In the genomic region with DNA sequence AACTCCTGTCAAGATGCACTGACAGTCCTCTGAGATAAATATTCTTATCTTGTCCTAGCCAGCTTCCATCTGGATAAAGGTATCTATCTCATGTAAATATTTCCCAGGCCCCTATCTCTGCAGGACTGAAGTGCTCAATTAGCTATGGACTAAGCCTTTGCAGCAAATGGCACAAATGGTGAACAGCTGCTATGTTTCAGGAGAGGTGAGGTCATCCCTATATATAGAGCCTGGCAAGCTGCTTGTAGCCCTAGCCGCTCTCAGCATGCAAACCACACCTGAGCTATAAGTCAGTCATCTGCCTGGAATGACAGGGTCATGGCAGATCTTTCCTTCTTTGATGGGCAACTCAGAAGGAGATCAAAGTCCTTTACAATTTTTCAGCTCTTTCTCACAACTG, we compare ENCODE assay signal across 9 mouse cellular contexts.
DNase-seq lines count a peak whose midpoint lies in the region; ATAC-seq and TF ChIP-seq lines count a peak whose summit lies in the region.
"Had no signal": no experiment of that assay in that cellular context is flagged by ENCODE, and none has a peak within 500 bp of the region (broad histone marks: within the 10 kb centered on the region; RNA-seq: fewer than 3 reads in every experiment).

No protein-coding gene starts in this region.

- 6% methylated on average over 1 of the region's 1 CpGs for WGBS in heart, postnatal 0 days
- 67% methylated on average over 1 of the region's 1 CpGs for WGBS in midbrain, embryonic 12.5 days

- TF ChIP-seq CTCF in heart, postnatal 0 days (IDR thresholded peaks at IDR 0.05; ENCODE audit: low read depth) = no peak

- H3K36me3 ChIP-seq in heart, postnatal 0 days (replicated peaks; ENCODE audit: control insufficient read depth, insufficient read depth, low read length) = no peaks in the 10 kb centered on the region
- no peaks in the 10 kb centered on the region for H3K36me3 ChIP-seq in midbrain, embryonic 12.5 days
- H3K36me3 ChIP-seq: liver, embryonic 15.5 days had no signal

- no peak overlapping the region for H3K4me2 ChIP-seq in heart, postnatal 0 days (ENCODE audit: low read depth, low read length)
- no peak overlapping the region for H3K4me2 ChIP-seq in midbrain, embryonic 12.5 days (replicated peaks)
- H3K4me2 ChIP-seq: liver, embryonic 15.5 days had no signal

- H3K4me3 ChIP-seq in heart, postnatal 0 days (ENCODE audit: low read depth, low read length) = no peak overlapping the region
- no peak overlapping the region for H3K4me3 ChIP-seq in midbrain, embryonic 12.5 days
- H3K4me3 ChIP-seq: liver, embryonic 15.5 days had no signal

- no peaks in the 10 kb centered on the region for H3K27me3 ChIP-seq in heart, postnatal 0 days (ENCODE audit: control insufficient read depth, insufficient read depth, low read length)
- no peaks in the 10 kb centered on the region for H3K27me3 ChIP-seq in midbrain, embryonic 12.5 days
- H3K27me3 ChIP-seq: liver, embryonic 15.5 days had no signal

- no peak for TF ChIP-seq EP300 in heart, postnatal 0 days (IDR thresholded peaks at IDR 0.05; ENCODE audit: low read depth)

- peak; percentile 83 for ATAC-seq in heart, postnatal 0 days (ENCODE audit: insufficient read depth, low read depth)
- peak; percentile 60; the same call in 1 of the 2 replicates for ATAC-seq in midbrain, embryonic 12.5 days (ENCODE audit: low FRiP score, low read depth)

- no peak overlapping the region for H3K27ac ChIP-seq in heart, postnatal 0 days (ENCODE audit: low read depth)
- no peak overlapping the region for H3K27ac ChIP-seq in midbrain, embryonic 12.5 days (replicated peaks)
- H3K27ac ChIP-seq: liver, embryonic 15.5 days had no signal

- DNase-seq in frontal cortex, postnatal 36 days (ENCODE audit: low spot score in 2 of 2) = peak; percentile 8 to 44
- no peak for DNase-seq in frontal cortex, postnatal 25 days (ENCODE audit: low spot score in 2 of 2)
- DNase-seq in cerebellum, postnatal 10 days = peak; percentile 86 to 89
- DNase-seq in heart, postnatal 0 days (ENCODE audit: low spot score) = peak; percentile 62
- no peak for DNase-seq in B cell, adult 2 months
- DNase-seq in adrenal gland, adult 18-20 months (ENCODE audit: low spot score in 2 of 2) = no peak
- no peak for DNase-seq in urinary bladder, adult 18-20 months (ENCODE audit: low spot score in 2 of 2)

- H3K4me1 ChIP-seq in heart, postnatal 0 days (ENCODE audit: control insufficient read depth, insufficient read depth) = peaks cover 5% of the 10 kb centered on the region; the same call in 1 of the 2 replicates
- 0 out of 2 replicates have a peak, but pooled peaks cover 4% of the 10 kb centered on the region for H3K4me1 ChIP-seq in midbrain, embryonic 12.5 days
- H3K4me1 ChIP-seq: liver, embryonic 15.5 days had no signal

- no peaks in the 10 kb centered on the region for H3K9me3 ChIP-seq in heart, postnatal 0 days (replicated peaks; ENCODE audit: control insufficient read depth, low read length)
- no peaks in the 10 kb centered on the region for H3K9me3 ChIP-seq in midbrain, embryonic 12.5 days
- H3K9me3 ChIP-seq: liver, embryonic 15.5 days had no signal

- no peak overlapping the region for H3K9ac ChIP-seq in heart, postnatal 0 days (replicated peaks; ENCODE audit: low read depth, low read length)
- H3K9ac ChIP-seq in midbrain, embryonic 12.5 days (replicated peaks) = no peak overlapping the region
- H3K9ac ChIP-seq: liver, embryonic 15.5 days had no signal

Comparison
In these comparisons a context has a peak if more than half of its experiments do, and no peak if none do; other contexts are left out.
1. DNase-seq: peak in frontal cortex, postnatal 36 days (2 of 2), cerebellum, postnatal 10 days (2 of 2) and heart, postnatal 0 days (single experiment); none in frontal cortex, postnatal 25 days (0 of 2), B cell, adult 2 months (0 of 2), adrenal gland, adult 18-20 months (0 of 2) and urinary bladder, adult 18-20 months (0 of 2).